Mouse (Mus musculus) heart, adult 2 months (tissue): Measurements from ENCODE around the gene Sphk1.

Experiments
- CTCF ChIP-seq: fragments of 200-600 bp; IDR thresholded peaks from 2 replicates; pipeline ENCODE4 v1.8.1; 2022; ENCODE audit warnings: antibody characterized with exemption, mild to moderate bottlenecking, moderate library complexity
- POLR2A ChIP-seq: fragments of 200-500 bp; IDR thresholded peaks from 2 replicates; pipeline ENCODE4 v1.6.1; 2011; ENCODE audit warnings: mild to moderate bottlenecking, low read depth, low read length, control low read depth; ENCODE audit not compliant: insufficient read depth

DNA sequence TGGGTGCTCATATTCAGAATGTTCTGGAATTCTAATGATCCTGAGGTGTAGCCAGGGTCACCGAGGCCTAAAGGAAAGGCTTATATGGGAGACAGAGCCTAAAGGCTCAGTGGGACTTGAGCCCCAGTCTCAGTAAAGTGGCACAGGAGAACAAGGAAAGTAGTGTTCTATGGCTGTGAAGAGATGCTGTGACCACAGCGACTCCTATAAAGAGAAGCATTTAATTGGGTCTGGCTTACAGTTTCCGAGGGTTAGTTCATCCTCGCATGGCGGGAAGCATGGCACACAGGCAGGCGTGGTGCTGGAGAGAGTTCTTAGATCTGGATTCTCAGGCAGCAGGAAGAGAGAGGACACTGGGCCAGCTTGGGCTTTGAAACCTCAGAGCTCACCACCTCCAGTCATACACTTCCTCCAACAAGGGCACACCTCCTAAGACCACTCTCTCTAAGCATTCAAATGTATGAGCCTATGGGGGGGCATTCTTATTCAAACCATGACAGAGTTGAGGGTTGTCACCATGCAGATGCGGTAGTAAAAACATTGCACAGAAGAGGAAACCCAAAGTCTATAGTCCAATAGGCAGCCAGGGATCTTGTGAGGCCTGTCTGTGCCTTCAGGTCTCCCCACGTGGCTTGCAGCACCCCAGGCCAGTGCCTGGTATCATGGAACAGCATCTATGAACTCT lies 1.9 kb upstream of the Sphk1 start:
- no peak for TF ChIP-seq POLR2A
- no peak for TF ChIP-seq CTCF
